Mouse (Mus musculus): Measurements from ENCODE around the gene Dusp22.

The Dusp22 gene

GRCm38 (mm10) chr13:30659613-30660505 is at the start of gene Dusp22:
Gene Dusp22, plus strand, starts transcription at chr13:30659999.
- DNase-seq (ENCODE audit: low read depth, low spot score), result peak; percentile 80

DNA sequence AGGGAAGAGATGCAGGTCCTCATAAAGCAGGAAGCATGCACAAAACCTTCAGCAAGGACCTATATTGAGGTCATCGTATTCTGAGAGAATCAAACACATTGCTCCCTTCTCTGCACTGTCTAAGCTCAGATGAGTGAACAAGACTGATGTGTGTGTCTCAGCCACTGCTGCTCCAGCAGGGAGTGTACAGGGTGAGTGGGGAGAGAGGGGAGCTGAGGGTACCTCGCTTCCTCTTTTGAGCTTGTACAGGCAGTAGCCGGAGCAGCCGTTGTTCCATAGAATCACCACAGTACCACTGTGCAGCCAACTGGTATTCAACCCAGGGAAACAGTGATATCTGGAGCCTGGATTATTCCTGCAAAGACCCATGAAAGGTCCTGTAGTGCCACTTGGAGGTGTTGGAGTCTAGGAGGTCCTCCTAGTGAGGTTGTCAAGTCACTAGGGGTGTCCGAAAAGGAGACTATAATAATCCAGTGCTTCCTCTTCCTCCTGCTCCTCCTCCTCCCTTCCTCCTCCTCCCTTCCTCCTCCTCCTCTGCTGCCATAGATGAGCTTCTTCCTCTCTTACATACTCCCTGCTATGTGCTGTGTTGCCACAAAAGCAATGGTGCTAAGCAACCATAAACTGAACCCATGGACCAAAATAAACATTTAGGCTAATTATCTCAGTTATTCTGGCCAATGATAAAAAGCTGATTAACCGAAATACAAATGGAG is 47.6 kb upstream of the Dusp22 start:
- DNase-seq (ENCODE audit: low read depth, low spot score), result no peak

GRCm38 (mm10) chr13:30619684-30620083 is 40.1 kb upstream of the Dusp22 start:
- no peak for DNase-seq (ENCODE audit: low read depth, low spot score)

DNA sequence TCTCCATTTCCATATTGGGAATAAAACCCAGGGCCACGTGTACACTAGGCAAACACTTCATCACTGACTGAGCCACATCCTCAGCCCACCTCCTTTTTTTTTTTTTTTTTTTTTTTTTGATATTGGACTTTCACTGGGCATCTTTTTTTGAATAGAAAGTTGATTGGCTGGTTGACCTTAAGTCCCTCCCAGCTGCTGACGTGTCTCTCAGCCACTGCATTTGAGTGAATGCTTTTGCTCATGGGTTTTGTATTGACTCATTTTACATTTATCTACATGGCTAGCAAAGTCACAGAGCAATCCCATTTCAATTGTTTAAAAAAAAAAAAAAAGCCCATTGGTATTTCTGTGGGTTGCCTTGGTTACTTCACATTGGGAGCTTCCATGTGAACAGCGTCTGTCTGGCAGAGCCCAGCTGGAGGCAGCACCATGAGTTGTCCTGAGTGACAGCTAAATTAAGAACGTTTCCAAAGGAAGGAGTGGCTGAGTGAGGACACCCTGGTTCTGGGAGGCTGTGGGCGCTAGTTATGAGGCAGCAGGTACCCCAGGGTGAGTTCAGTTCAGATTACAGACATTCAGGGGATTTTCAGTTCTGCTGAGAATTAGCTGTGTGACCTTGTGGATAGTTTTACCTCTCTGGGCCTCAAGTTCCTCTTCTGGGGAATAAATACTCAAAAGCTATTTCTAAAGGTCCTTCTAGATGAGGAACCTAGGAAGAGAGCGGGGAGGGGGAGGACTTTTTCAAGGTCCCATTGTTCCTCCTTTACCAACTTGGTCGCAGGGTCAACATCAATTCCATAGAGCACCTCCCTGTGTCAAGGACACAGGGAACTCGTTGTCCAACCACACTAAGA is 31.4 kb upstream of the Dusp22 start:
- no peak for DNase-seq (ENCODE audit: low read depth, low spot score)

GRCm38 (mm10) chr13:30629794-30630410 is 29.9 kb upstream of the Dusp22 start:
- DNase-seq (ENCODE audit: low read depth, low spot score), result no peak

GRCm38 (mm10) chr13:30632998-30633397 is 26.8 kb upstream of the Dusp22 start:
- no peak for DNase-seq (ENCODE audit: low read depth, low spot score)

DNA sequence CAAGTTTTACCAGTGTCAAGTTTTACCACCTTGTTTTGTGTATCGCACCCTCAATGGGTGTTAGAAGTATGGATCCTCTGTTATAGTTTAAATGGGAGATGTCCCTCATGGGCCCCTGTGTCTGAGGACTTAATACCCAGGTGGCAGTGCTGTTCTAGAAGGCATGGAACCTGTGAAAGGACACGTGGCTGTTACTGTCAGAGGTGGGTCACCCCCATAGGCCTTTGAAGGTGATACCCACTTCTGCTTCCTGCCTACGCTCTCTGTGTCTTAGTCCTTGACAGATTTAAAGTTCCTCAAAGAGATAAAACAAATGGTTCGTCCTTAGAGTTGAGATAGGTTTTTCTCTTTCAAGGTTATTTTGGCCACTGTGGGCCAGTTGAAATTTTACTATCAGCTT is 23.3 kb upstream of the Dusp22 start:
- DNase-seq (ENCODE audit: low read depth, low spot score), result no peak

DNA sequence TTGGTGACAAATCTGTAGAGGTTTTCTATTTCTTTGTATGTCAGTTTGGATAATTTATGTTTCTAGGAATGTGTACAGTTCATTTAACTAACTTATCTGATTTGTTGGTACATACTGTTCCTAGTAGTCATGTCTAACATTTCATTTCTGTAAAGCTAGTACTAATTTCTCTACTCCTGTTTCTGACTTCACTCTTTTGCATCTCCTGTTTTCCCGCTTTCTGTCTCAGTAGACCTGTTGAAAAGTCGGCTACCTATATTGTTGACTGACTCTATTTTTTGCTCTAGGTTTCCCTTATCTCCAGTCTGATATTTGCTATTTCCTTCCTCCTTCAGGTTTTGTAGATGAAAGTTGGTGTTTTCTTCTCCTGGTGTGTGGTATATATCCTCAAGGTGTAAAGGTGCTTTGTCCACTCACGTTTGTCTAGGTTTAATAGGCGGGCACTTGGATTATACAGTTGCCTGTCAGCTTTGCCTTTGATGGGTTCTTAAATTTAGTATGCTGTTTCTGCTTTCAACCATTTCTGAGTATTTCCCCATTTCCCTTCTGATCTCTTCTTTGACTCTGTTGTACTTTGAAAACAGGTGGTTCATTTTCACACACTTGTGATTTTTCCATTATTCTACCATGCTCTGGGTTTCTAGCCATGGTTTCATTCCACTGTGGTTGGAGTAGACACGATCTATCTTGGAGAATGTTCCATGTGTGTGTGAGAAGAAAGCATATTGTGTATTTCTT is 21.3 kb upstream of the Dusp22 start:
- DNase-seq (ENCODE audit: low read depth, low spot score), result no peak

DNA sequence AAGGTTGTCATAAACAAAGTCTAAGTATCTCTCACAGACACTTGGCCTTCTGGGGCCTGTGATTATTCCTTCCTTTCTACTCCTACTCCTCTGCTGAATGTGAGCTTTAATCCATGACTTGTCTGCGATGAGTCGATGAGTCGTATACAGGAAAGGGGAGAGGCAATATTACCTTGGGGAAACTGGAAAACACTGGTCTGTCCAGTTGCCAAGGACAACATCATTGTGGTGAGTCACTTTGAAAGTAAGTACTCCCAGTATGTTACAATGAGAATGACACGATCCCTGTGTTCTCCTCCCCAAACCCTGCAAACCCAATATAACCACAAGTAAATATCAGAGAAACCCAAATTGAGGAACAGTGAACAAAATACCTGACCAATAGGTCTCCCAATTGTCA is 17.7 kb upstream of the Dusp22 start:
- no peak for DNase-seq (ENCODE audit: low read depth, low spot score)

DNA sequence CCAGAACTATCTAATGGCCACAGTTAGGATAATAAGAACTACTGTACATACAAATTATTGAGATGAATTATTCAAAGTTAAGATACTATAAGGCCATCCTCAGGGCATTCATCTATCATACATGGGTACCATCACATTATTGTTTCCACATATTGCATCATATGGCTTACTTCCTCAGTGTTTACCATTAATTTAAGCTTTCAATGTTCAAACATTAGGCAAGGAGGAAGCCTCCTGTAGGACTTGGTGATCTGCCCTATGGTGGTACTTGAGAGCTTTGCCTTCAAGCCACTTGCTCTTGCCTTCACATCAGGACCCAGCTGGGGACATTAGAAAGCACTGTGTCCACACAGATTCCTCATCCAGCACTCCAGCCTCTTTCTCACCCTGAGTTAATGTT is 11.3 kb upstream of the Dusp22 start:
- no peak for DNase-seq (ENCODE audit: low read depth, low spot score)

- no peak for DNase-seq (ENCODE audit: low read depth, low spot score)
Measured at GRCm38 (mm10) chr13:30649197-30649596, 10.6 kb upstream of the Dusp22 start.

- no peak for DNase-seq (ENCODE audit: low read depth, low spot score)
Measured at GRCm38 (mm10) chr13:30650684-30651083, 9.1 kb upstream of the Dusp22 start.

DNA sequence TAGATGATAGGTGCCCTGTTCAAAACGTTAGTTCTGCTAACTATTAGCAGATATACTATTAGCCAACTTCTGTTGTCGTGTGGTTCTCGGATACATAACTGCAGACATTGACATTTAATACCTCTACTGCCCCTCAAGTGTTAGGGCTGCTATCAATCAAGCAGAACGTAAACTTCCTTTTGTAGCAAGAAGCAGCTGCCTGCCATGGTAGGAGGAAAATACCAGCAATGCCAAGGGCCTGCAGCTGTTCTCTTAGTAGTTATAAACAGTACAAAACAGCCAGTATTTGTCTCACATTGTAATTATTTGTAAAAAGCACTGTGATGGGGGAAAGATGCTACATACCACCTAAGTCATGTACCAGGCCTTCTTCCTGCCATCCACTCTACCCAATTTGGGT is 6.7 kb upstream of the Dusp22 start:
- DNase-seq (ENCODE audit: low read depth, low spot score), result no peak

GRCm38 (mm10) chr13:30654463-30654862 is 5.3 kb upstream of the Dusp22 start:
- DNase-seq (ENCODE audit: low read depth, low spot score), result no peak

DNA sequence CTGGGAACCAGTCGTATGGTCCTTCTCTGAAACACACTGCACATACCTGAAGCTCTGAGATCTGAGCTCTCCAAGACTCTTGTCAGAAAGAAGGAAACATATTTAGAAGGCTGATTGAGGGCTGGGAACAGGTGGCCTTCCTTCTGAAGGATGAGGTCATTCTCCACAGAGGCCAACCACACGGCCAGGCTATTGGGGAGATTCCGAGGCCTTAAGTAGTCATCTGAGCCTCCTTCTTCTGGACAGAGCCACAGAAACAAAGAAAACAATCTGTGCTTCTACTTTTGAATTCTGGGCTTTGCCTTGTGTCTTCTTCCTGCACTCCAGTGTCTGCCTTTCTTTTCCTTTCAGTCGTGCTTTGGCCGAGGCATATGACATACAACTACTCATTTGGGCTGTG is 2.9 kb upstream of the Dusp22 start:
- no peak for DNase-seq (ENCODE audit: low read depth, low spot score)

GRCm38 (mm10) chr13:30657779-30658178 is 2.0 kb upstream of the Dusp22 start:
- DNase-seq (ENCODE audit: low read depth, low spot score), result no peak

GRCm38 (mm10) chr13:30658201-30658996 is 1.4 kb upstream of the Dusp22 start:
- DNase-seq (ENCODE audit: low read depth, low spot score), result no peak

DNA sequence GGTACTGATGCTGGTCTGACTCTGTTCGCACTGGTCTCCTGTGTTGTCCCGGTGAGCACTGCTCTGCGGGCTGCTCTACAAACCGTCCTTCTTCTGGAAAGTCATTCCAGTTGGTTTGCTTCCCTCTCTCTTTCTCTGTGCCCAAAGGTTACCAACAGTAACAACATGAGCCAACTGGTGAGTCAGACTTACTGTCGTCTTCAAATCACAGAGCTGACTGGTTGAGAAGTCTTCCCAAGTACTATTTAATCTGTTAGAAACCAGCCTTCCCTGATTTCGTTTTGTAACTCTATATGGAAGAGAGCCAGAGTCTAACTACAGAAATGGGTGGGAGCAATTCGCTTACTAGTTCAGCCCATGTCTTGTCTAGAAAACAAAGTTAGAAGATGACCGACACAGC is 5.5 kb downstream of the Dusp22 start:
- no peak for DNase-seq (ENCODE audit: low read depth, low spot score)

- DNase-seq (ENCODE audit: low read depth, low spot score), result no peak
Measured at GRCm38 (mm10) chr13:30666537-30666936, 6.7 kb downstream of the Dusp22 start.

- no peak for DNase-seq (ENCODE audit: low read depth, low spot score)
Measured at GRCm38 (mm10) chr13:30668301-30668700, 8.5 kb downstream of the Dusp22 start.
